Mouse (Mus musculus): ENCODE results near the gene Tex19.1.
"Not testable (repeated sequence)": the region's sequence is repeated elsewhere in the genome, so short reads cannot be mapped to it uniquely, and the experiment has no call there.

Tex19.1 gene

DNA sequence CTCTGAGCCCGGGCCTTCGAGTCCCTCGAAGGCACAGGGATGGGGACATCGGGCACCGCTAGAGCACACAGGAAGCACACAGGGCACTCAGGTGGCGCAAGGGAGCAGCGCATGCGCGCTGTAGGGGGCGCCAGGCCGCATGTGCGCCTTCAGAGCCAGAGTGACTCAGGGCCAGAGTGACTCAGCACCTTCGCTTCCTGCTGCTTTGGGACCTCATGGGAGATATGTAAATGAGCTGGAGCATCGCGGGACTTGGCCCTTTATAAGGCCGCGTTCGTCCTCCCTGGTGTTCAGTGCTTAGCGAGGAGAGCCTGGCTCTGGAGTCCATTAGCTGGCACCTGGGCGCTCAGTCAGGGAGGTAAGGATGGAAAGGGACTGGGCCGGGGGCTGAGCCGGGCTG, at the start of gene Tex19.1:
Gene Tex19.1 (plus strand): TSS at position 279 of the 400 bp plus-strand sequence.
- no peak for DNase-seq

DNA sequence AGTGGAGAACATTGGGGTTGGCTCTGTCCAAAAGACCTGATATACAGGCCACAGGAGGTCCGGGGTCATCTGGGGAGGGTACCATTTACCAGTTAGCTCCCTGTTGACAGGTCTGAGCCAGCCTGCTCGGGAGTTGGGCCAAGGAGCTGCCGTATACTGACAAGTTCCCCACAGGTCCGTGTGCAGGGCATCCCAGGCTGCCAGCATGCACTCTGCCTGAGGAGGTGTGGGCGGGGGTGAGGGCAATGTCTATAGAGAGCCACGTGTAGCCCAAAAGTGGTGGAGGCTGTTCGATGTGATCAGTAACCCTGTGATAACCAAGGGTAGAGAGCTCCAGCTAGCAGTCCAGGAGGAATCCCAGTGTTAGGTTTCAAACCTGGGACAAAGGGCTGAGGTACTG, 46.2 kb upstream of the Tex19.1 start:
- no peak for DNase-seq

DNA sequence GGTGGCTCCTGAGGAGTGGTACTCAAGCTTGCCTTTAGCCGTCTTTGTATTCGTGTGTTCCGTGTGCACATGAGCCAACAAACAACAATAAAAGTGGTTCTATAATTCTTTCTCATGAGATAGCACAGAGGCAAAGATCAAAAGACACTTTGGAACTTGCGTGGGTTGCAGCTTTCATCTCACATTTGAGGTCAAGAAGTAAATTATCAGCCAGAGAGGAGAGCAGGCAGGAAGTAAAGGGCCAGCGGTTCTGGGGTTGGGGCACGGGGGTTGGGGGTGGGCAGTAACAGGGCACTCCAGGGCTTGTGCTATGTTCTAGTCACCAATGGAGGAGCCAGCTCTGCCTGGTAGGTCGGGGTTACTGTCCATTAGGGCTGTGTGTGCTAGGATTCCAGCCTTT, 45.3 kb upstream of the Tex19.1 start:
- DNase-seq, result no peak

DNA sequence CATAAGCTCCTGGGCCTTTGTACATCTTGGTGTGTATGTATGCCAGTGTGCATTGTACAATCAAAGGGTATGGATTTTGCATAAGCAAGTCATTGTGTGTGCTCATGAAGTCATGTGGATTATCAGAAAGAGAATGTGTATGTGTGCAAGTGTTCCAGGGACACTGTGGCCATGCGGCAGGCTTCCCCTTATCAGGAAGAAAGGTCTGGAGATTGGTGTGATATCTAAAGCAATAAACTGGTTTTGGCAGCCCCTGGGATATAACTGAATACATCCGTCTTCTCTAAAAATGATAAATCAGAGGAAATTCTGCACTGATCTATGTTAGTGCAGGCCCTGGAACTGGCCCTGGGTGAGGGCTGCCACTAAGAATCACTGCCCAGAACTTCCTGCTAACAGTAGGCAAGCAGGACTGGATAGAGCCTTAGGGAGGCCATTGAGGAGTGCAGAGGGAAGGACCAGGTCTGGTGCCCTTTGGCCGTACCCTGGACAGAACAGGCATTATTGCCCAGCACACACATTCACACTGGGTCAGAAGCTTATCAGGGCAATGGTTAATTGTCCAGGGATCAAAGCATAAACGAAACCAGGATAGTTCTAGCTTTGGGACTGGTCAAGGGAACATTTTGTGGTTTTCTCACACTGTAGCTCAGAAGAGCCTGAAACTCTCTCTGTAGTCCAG, 44.7 kb upstream of the Tex19.1 start:
- DNase-seq, result no peak

DNA sequence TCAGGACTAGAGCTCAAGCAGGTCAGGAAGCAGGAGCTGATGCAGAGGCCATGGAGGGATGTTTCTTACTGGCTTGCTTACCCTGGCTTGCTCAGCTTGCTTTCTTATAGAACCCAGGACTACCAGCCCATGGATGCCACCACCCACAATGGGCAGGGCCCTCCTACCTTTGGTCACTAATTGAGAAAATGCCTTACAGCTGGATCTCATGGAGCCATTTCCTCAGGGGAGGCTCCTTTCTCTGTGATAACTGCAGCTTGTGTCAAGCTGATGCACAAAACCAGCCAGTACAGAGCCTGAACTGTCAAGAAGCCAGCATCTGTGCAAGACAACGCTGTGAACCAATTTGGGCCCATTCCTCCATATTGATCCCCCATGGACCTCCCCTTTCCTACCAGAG, 38.7 kb upstream of the Tex19.1 start:
- not testable (repeated sequence) for DNase-seq

DNA sequence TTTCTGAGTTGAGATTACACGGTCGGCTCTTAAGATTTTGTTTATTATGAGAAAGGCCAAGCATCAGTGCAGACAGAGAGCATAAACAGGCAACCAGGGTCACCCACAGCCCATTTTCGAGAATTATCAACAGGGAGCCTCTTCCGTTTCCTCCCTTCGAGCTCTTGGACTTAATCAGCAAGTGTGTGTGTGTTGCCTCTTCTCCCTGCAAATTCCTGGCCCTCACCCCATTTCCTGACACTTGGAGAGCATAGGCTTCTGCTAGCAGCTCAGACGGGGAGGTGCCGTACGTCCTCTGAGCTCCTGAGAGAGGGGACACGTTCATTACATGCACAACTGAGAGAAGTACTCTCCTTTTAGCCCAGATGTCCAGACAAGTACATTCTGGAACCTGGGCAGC, 37.9 kb upstream of the Tex19.1 start:
- peak; percentile 13 to 20 for DNase-seq

- peak; percentile 50 to 64 for DNase-seq
Observed at GRCm38 (mm10) chr11:121109986-121110385, 36.0 kb upstream of the Tex19.1 start.

GRCm38 (mm10) chr11:121111051-121111450, 34.9 kb upstream of the Tex19.1 start:
- no peak for DNase-seq

- DNase-seq, result peak in 1 of 2 experiments; percentile 19
Observed at GRCm38 (mm10) chr11:121111601-121112000, 34.3 kb upstream of the Tex19.1 start.

DNA sequence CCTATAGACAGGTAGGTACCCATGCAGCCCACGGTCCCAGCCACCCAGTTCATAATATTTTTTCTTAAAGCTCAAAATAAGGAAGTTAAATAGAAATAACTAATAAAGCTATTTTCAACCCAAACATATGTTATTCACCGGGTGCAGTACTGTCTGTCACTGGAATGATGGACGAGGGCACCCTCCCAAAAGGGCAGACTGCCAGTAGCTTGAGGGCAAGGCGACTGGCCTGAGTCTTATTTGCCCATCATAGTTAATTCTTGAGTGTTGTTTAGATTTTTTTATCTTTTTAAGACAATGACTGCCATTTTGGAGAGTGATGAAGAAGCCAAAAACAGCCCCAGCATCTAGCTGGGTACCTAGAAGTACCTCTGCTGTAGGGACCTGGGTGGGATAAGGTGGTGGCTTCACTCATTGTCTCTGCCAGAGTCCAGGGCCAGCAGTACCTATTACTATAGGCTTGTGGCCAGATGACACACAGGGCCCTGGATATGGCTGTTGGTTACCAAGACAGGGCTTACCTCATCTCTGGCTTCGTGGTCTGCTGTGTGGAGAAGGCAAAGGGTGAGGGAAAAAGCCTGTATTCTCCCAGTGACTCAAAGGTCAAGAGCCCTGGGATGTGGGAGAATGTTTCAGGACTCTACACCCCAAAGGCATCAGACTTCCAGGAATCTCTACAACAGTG, 33.7 kb upstream of the Tex19.1 start:
- peak; percentile 91 to 94 for DNase-seq

GRCm38 (mm10) chr11:121118106-121118505, 27.8 kb upstream of the Tex19.1 start:
- no peak for DNase-seq

GRCm38 (mm10) chr11:121118577-121118976, 27.4 kb upstream of the Tex19.1 start, which contains the start of gene Tex19.2:
Gene Tex19.2 (minus strand): TSS chr11:121118677.
- no peak for DNase-seq

DNA sequence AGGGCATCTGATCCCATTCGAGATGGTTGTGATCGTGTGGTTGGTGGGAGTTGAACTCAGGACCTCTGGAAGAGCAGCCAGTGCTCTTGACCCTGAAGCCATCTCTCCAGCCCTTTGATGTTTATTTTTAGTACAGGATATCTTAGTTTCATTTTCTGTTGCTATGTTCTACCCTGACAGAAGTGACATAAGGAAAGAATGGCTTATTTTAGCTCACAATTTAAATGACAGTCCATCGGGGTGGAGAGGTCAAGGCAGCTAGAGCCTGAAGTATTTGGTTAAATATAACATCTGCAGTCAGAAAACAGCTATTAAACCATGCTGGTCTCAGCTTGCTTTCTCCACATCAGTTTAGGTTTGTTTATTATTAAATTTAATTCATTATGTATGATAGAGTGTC, 24.8 kb upstream of the Tex19.1 start:
- DNase-seq, result no peak

DNA sequence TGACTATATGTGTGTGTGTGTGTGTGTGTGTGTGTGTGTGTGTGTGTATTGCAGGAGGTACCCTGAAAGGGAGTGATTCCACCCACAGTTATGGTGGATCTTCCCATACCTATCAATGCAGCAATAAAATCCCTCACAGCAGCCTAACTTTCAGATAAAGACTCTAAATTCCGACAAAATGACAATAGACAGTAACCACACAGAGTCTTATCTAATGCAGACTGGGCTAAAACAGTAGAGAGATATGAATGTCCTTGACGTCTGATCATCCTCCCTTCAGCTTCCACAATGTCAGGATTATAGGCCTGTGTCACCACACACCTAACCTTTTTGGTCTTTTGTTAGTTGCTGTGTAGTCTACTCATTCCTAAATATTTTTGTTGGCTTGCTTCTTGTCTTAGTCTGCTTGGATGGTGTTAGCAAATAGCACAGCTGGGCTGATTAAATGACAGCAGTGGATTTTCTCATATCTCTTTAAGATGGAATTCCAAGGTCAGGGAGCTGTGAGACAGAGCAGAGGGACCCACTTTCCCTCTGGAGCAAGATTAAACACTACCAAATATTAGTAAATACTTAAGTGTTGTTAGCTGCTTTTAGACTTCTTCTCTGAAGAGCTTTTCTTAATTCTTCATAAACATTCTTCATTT, 23.8 kb upstream of the Tex19.1 start:
- no peak for DNase-seq

DNA sequence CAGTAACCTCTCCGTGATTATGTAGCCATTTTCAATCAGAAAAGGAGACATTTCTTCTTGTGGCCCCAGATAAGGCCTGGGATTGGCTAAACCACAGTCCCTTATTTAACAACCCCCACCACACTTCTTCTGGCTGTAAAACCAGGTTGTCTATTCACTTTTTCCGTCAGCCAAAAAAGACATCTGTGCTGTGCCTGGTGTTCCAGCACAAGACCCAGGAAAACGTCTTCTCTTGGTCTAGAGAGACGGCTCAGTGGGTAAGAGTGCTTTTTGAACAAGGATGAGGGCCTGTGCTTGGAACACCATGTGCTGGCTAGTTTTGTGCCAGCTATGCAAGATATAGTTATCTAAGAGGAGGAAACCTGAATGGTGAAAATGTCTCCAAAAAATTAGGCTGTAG, 22.5 kb upstream of the Tex19.1 start:
- DNase-seq, result no peak

DNA sequence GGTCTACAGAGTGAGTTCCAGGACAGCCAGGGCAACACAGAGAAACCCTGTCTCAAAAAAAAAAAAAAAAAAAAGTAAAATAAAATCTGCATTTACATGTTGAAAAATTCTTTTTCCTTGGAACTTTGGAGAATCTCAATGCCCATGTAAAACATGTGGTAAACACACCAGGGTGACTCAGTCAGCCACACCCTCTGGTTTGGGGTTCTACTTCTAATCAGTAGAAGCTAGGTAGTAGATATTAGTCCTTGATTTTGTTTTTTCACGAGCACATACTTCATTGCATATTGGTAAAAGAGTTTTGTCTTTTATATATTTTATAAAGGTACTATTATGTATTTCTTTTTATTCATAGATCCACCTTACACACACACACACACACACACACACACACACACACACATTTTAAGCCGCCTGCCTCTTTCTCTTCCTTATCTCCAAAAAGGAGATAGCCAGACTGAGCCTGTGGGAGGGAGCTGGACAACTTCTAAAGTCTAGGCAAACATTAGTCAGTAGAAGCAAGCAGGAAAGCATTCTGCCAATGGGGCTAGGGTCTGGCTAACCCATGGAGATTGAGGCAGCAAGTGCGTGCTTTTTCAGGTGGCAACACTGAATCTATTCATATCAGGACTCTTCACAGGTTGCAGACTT, 20.3 kb upstream of the Tex19.1 start:
- DNase-seq, result no peak

GRCm38 (mm10) chr11:121126395-121126794, 19.5 kb upstream of the Tex19.1 start:
- peak in 1 of 2 experiments; percentile 46 for DNase-seq

DNA sequence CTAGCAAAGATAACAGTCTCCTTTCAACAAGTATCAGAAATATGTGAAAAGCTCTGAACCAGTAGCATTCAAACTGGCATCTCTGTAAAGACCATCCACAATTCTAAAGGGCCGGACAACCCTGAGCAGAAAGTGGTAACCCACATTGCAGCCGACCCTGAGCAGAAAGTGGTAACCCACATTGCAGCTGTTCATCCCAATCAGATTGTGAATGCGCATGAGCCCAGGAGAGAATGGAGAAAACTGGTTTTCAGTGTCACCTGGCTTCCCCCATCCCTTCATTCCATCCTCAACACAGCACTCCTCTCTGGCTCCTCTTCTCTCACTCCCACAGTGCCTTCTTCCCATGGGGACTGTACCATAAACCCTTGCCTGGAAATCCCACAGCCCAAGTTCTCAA, 18.5 kb upstream of the Tex19.1 start:
- no peak for DNase-seq

- DNase-seq, result no peak
Observed at GRCm38 (mm10) chr11:121129616-121130015, 16.3 kb upstream of the Tex19.1 start.

- DNase-seq, result no peak
Observed at GRCm38 (mm10) chr11:121134600-121134999, 11.3 kb upstream of the Tex19.1 start.

GRCm38 (mm10) chr11:121137682-121138081, 8.3 kb upstream of the Tex19.1 start:
- DNase-seq, result no peak

DNA sequence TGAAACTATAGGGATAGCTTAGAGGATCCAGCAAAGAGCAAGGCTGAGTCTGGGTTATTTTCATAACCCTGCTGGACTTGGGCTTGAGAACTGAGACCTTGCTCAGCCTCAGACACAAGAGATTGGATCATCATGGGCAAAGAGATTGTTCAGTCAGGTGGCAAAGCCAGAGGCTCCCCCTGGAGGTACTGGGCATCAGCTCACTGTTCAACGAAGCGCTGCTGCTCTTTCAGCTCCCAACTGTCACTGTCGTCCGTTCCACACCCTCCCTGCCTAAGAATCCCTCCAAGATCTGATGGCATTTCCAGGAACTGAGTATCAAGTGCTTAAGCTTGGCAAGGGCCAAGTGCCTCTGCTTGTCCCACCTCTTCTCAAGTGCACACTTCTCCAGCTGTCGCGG, 7.2 kb upstream of the Tex19.1 start:
- peak; percentile 49 to 59 for DNase-seq

DNA sequence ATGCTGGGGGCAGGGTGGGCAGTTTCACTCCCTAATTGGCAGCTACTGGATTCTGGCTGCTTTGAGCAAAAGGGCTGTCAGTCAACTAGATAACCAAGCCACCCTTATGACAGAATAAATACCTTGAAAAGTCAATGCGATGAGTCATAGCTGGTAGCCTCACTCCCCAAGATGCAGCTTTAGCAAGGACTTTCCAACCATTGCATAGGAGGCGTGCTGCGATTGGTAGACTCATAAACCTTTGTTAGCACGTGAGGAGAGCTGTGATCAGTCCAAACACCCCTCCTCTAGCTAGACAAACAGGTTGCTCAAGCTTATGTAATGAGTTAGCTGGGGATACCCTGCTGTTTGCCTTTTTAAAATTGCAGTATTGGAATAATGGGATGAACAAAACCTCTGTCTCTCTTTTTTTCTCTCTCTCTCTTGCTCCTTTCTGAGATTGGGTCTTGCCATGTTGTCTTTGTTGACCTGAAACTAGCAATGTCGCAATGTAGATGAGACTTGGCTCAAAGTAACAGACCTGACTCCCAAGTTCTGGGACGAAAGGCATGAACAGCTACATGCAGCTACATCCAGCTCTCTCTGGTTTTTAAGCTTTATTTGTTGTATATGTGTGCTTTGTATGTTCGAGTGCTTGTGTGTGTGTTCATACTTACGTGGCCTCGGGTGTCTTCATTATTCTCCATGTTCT, 2.5 kb upstream of the Tex19.1 start:
- DNase-seq, result no peak
